Mouse (Mus musculus) bone marrow, adult 2 months (tissue): ENCODE data around the gene Pex3.
"Not testable (repeated sequence)": the region's sequence is repeated elsewhere in the genome, so short reads cannot be mapped to it uniquely, and the experiment has no call there.

Source experiments
- CTCF ChIP-seq: fragments of 200-500 bp; IDR thresholded peaks from 2 replicates; pipeline ENCODE4 v1.5.1; 2011; ENCODE audit warnings: low read length, control low read depth; ENCODE audit not compliant: control insufficient read depth, insufficient read depth
- POLR2A ChIP-seq: fragments of 200-500 bp; IDR thresholded peaks from 2 replicates; pipeline ENCODE4 v1.6.1; 2011; ENCODE audit warnings: low read depth, mild to moderate bottlenecking, control low read depth, low read length, borderline replicate concordance; ENCODE audit not compliant: control insufficient read depth

DNA sequence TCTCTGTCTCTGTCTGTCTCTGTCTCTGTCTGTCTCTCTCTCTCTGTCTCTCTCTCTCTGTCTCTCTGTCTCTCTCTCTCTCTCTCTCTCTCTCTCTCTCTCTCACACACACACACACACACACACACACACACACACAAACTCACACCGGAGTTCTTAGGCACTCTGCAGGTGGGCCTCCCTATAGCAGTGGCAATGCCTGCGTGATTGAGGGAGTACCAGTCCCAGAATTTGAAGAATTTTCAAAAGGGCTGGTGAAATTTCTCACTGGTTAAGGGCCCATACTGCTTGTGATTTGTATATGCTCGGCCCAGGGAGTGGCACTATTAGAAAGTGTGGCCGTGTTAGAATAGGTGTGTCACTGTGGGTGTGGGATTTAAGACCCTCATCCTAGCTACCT lies 51.4 kb downstream of the Pex3 start:
- TF ChIP-seq CTCF, POLR2A: not testable (repeated sequence)
